Mouse (Mus musculus): ENCODE results near the gene Fam214a.

- TF ChIP-seq CTCF (IDR thresholded peaks at IDR 0.05; ENCODE audit: extremely low read depth, insufficient read length, insufficient replicate concordance, low read depth, low read length) (no peak), POLR2A (IDR thresholded peaks at IDR 0.05; ENCODE audit: low read depth, low read length) (no peak)
Measured at GRCm38 (mm10) chr9:75032408-75032807, 79.7 kb downstream of the Fam214a start.

Data from small intestine, adult 2 months (tissue).